Mouse (Mus musculus): ENCODE data around the gene D430041D05Rik.

D430041D05Rik gene

DNA sequence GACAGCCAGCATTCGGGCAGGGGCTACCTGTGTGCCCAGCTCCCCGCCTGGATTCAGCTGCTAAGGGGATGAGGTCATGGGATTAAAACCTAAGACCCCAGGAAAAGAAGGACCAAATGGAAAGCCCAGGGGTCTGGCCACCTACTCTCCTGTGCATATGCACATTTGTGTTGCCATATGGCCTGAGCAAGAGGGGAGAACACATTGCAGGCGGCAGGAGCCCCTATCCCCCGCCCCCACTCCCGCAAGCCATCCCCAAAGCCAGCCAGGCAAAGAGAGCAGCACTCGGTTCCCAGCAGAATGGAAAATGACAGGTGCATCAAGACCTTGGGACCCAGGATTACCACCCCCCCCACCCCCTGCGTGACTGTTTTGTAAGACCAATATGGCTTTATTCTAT lies 31.5 kb downstream of the D430041D05Rik start:
- no peak for TF ChIP-seq GATA4 (IDR thresholded peaks at IDR 0.05; ENCODE audit: insufficient replicate concordance, low read length)

DNA sequence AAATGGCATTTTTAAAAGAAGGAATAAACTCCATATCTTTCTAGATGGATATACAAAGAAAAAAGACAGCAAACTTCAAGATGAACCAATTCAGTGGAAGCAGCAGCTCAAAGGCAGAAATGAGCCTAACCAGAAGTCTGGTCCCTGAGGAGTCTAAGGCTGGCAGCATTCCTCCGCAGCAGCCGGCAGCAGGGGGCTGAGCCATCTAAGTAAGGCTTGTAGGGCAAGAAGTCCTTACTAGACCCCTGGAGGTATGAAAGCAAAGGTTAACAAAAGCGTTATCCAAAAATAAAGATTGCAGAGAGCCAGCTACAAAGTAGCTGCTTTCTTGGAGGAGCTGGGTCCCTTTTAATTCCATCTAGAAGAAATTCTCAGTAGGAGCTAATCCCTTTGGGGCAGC lies 32.0 kb downstream of the D430041D05Rik start:
- no peak for TF ChIP-seq GATA4 (IDR thresholded peaks at IDR 0.05; ENCODE audit: insufficient replicate concordance, low read length)

DNA sequence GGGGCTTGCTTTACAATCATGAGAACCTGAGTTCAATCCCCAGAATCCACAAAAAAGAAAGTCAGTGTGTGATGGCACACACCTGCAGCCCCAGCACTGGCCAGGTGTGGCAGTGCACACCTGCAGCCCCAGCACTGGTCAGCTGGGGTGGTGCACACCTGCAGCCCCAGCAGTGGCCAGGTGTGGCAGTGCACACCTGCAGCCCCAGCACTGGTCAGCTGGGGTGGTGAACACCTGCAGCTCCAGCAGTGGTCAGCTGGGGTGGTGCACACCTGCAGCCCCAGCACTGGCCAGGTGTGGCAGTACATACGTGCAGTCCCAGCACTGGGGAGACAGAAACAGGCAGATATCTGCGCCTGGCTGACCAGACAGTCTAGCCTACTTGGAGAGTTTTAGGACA lies 32.8 kb downstream of the D430041D05Rik start:
- no peak for TF ChIP-seq GATA4 (IDR thresholded peaks at IDR 0.05; ENCODE audit: insufficient replicate concordance, low read length)

- no peak for TF ChIP-seq GATA4 (IDR thresholded peaks at IDR 0.05; ENCODE audit: insufficient replicate concordance, low read length)
Observed at GRCm38 (mm10) chr2:104372156-104372555, 38.7 kb downstream of the D430041D05Rik start.

DNA sequence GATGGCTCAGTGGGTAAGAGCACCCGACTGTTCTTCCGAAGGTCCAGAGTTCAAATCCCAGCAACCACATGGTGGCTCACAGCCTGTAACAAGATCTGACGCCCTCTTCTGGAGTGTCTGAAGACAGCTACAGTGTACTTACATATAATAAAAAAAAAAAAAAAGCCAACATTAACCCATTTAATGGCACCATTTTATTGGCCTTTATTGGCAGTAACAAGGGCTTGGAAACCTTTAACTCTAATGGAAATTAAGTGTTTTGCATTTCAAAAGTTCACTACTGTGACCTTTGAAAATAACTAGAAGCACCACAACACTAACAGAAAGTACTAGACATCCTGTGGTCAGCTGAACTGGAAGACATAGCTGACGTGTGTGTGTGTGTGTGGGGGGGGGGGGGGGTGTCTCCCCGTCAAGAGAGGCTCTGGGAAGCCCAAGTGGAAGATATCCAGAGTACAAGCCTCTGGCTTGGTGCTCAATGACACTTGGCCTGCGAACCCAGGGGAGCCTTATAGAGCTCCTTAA lies 39.1 kb downstream of the D430041D05Rik start:
- TF ChIP-seq GATA4 (IDR thresholded peaks at IDR 0.05; ENCODE audit: insufficient replicate concordance, low read length) = no peak

GRCm38 (mm10) chr2:104367836-104368298 lies 42.9 kb downstream of the D430041D05Rik start:
- TF ChIP-seq GATA4 (IDR thresholded peaks at IDR 0.05; ENCODE audit: insufficient replicate concordance, low read length) = no peak

DNA sequence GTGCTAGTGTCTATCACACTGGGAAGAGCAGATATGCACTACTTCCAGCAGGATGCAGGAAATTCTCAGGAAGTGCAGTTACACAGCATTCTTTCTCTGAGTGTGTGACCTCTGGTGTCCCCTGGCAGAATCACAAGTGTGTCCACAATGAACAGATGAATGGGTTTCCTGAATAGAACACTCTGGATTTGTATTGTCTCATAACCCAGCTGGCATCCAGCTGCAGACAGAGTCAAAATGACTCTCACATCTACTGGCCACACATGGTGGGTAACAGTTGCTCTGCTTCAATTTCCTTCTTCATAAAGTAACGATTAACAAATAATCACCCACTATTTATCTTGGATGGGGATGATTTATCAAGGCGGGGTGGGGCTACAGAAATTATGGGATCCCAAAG lies 43.5 kb downstream of the D430041D05Rik start:
- TF ChIP-seq GATA4 (IDR thresholded peaks at IDR 0.05; ENCODE audit: insufficient replicate concordance, low read length) = no peak

- no peak for TF ChIP-seq GATA4 (IDR thresholded peaks at IDR 0.05; ENCODE audit: insufficient replicate concordance, low read length)
Observed at GRCm38 (mm10) chr2:104359305-104359704, 51.5 kb downstream of the D430041D05Rik start.

GRCm38 (mm10) chr2:104358881-104359280 lies 51.9 kb downstream of the D430041D05Rik start:
- TF ChIP-seq GATA4 (IDR thresholded peaks at IDR 0.05; ENCODE audit: insufficient replicate concordance, low read length) = no peak

- TF ChIP-seq GATA4 (IDR thresholded peaks at IDR 0.05; ENCODE audit: insufficient replicate concordance, low read length) = no peak
Observed at GRCm38 (mm10) chr2:104356531-104356930, 54.3 kb downstream of the D430041D05Rik start.

- no peak for TF ChIP-seq GATA4 (IDR thresholded peaks at IDR 0.05; ENCODE audit: insufficient replicate concordance, low read length)
Observed at GRCm38 (mm10) chr2:104354117-104354516, 56.7 kb downstream of the D430041D05Rik start.

- TF ChIP-seq GATA4 (IDR thresholded peaks at IDR 0.05; ENCODE audit: insufficient replicate concordance, low read length) = no peak
Observed at GRCm38 (mm10) chr2:104352204-104352493, 58.7 kb downstream of the D430041D05Rik start.

DNA sequence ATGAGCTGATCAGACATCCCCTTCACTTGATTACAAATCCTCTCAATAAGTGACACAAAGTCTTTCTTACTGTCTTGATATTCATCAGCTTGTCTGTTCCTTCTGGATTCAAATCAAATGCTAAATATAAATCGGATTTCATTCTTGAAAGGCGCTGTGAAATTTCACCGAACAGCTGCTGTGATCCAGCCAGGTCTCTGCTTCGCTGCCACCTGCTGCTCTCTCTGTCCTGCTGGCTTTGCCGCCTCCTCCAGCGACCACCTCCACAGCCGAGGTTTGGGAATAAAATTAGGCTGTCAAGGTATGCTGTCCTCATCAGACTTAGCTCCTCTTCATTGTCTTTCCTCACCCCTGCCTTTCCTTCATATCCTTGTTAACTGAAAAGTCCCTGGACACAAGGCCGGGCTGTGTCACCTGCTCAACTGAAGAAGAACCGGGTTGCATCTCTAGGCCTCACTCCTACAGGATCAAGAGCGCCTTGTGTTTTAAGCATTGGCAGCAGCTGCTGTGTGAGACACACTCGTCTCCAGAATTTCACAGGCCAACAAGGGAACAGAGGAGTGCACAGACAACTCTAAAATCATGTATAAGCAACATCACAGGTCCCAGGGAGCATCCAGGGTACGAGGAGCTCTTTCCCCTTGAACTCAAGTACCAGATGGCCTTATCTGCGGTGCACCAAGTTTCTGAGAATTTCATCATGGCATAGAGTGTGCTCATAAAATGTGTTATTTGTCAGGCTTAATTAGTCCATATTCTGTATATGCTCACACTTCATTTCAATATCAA lies 59.2 kb downstream of the D430041D05Rik start:
- TF ChIP-seq GATA4 (IDR thresholded peaks at IDR 0.05; ENCODE audit: insufficient replicate concordance, low read length) = no peak

DNA sequence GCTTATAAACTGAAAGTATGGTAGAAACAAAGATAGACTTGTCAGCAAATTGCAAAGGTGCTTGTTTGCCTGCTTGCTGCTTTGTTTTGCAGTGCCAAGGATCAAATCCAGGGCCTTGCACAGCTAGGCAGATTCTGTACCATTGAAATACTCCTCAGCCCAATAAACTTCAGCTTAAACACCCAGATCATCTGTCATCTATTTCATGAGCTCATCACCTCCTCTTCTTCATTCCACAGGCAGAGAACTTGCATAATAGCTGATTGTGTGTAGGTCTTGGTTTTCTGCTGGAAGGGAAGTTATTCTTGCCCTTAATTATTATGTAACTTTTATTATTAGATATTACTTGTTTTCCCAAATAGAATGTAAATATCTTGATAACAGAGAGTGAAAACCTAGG lies 73.2 kb downstream of the D430041D05Rik start:
- no peak for TF ChIP-seq GATA4 (IDR thresholded peaks at IDR 0.05; ENCODE audit: insufficient replicate concordance, low read length)

GRCm38 (mm10) chr2:104335824-104336223 lies 75.0 kb downstream of the D430041D05Rik start:
- no peak for TF ChIP-seq GATA4 (IDR thresholded peaks at IDR 0.05; ENCODE audit: insufficient replicate concordance, low read length)

GRCm38 (mm10) chr2:104333952-104334351 lies 76.9 kb downstream of the D430041D05Rik start:
- TF ChIP-seq GATA4 (IDR thresholded peaks at IDR 0.05; ENCODE audit: insufficient replicate concordance, low read length) = no peak

DNA sequence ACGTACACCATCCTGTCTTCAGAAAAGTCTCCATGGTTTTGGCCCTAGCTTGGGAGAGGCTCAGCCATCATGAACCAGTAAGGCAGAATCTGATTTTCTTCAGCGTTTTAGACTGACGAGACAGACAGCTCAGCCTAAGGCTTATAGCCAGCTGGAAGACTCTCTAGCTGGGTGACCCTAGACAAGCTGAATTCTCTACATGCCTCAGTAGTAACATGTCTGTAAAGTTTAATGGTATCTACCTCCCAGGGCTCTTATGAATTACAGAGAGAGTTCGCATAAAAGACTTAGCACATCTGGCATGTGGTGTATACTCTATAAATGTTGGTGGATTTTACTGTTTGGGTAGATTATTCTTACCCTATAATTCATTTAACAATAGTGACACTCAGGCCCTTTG lies 78.1 kb downstream of the D430041D05Rik start:
- no peak for TF ChIP-seq GATA4 (IDR thresholded peaks at IDR 0.05; ENCODE audit: insufficient replicate concordance, low read length)
